ENCODE assay signal across 1 mouse cellular context in genomic region chr14:69545052-69545451, GRCm38 (mm10). TPM values are rescaled to one million over a fixed set of nuclear protein-coding genes. Genes with fewer than 3 reads are reported as not detected.
"Had no signal": no experiment of that assay in that cellular context is flagged by ENCODE, and none has a peak within 500 bp of the region (broad histone marks: within the 10 kb centered on the region; RNA-seq: fewer than 3 reads in every experiment).

No protein-coding gene starts in this region.

RNA-seq across cellular contexts. Expression of gene Gm27179, which starts 32.7 kb away (rescaled TPM):
- total RNA-seq: neutrophil, adult 5-6 weeks had no signal
